Mouse (Mus musculus) heart, embryonic 15.5 days (tissue): Measurements from ENCODE around the gene Fars2. TPM values are rescaled to one million over a fixed set of nuclear protein-coding genes. Genes with fewer than 3 reads are reported as not detected.

Source experiments
- ATAC-seq: fragments of 200-750 bp; cut with Nextera tagmentation; replicated peaks from 2 replicates; pipeline ENCODE4 v1.8.0; 2017; ENCODE audit warnings: low read depth, moderate TSS enrichment; ENCODE audit not compliant: insufficient number of reproducible peaks, insufficient read depth, low FRiP score
- H3K27ac ChIP-seq: fragments of 300-500 bp; sonication (generic); 2 replicates; pipeline ENCODE4 v1.5.1; 2015; ENCODE audit warnings: mild to moderate bottlenecking, inconsistent platforms
- H3K27me3 ChIP-seq: fragments of 300-500 bp; sonication (generic); 2 replicates; pipeline ENCODE4 v1.6.1; 2015; ENCODE audit warnings: inconsistent platforms
- H3K36me3 ChIP-seq: fragments of 300-500 bp; sonication (generic); 2 replicates; pipeline ENCODE4 v1.6.1; 2015; ENCODE audit warnings: mild to moderate bottlenecking, inconsistent platforms
- H3K4me1 ChIP-seq: fragments of 300-500 bp; sonication (generic); replicated peaks from 2 replicates; pipeline ENCODE4 v1.6.1; 2015; ENCODE audit warnings: inconsistent platforms
- H3K4me2 ChIP-seq: fragments of 300-500 bp; sonication (generic); 2 replicates; pipeline ENCODE4 v1.6.1; 2015; ENCODE audit warnings: inconsistent platforms, mild to moderate bottlenecking, moderate library complexity
- H3K4me3 ChIP-seq: fragments of 300-500 bp; sonication (generic); 2 replicates; pipeline ENCODE4 v1.5.1; 2015; ENCODE audit warnings: mild to moderate bottlenecking, inconsistent platforms
- H3K9ac ChIP-seq: fragments of 300-500 bp; sonication (generic); 2 replicates; pipeline ENCODE4 v1.6.1; 2015; ENCODE audit warnings: mild to moderate bottlenecking, inconsistent platforms
- H3K9me3 ChIP-seq: fragments of 300-500 bp; sonication (generic); replicated peaks from 2 replicates; pipeline ENCODE4 v1.6.1; 2016; ENCODE audit warnings: inconsistent platforms
- WGBS: fragments of 180-500 bp; shearing (Covaris S2); methylation state at CpG from one replicate; pipeline ENCODE4 v1.1.7; 2015; ENCODE audit warnings: mixed read lengths; 5-methylcytosine and 5-hydroxymethylcytosine counted together
- polyA plus RNA-seq: library from polyadenylated mRNA; unstranded; fragments of >200 nt; fragmentation: Nextera tagmentation; extraction: Ambion mirVana; gene quantifications from 2 replicates; pipeline ENCODE4 v1.2.1, GENCODE M21; 2015

Gene Fars2
- polyA plus RNA-seq, 1 experiment from 2014 or later = 57.1 TPM

DNA sequence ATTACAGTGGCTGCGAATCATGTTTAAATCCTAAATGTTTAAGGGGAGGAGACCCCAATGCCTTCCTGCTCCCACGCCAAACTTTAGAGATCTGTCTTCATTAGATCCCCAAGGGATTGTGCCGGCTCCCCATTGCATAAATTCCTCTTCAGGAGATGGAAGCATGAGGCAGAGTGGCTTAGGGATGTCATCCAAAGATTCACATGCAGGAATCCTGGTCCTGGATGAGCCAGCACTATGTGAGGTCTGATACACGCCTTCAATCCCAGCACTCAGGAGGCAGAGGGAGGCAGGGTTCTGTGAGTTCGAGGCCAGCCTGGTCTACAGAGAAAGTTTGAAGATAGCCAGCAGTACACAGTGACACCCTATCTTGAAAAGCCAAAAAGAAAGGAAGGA, 436.0 kb downstream of the Fars2 start:
- no peak overlapping the region for H3K27ac ChIP-seq
- 71% methylated on average over 5 of the region's 5 CpGs for WGBS
- no peaks in the 10 kb centered on the region for H3K27me3 ChIP-seq
- no peak for ATAC-seq
- H3K9me3 ChIP-seq = no peaks in the 10 kb centered on the region
- no peaks in the 10 kb centered on the region for H3K4me1 ChIP-seq
- no peak overlapping the region for H3K4me3 ChIP-seq
- no peaks in the 10 kb centered on the region for H3K36me3 ChIP-seq
- no peak overlapping the region for H3K4me2 ChIP-seq
- no peak overlapping the region for H3K9ac ChIP-seq

DNA sequence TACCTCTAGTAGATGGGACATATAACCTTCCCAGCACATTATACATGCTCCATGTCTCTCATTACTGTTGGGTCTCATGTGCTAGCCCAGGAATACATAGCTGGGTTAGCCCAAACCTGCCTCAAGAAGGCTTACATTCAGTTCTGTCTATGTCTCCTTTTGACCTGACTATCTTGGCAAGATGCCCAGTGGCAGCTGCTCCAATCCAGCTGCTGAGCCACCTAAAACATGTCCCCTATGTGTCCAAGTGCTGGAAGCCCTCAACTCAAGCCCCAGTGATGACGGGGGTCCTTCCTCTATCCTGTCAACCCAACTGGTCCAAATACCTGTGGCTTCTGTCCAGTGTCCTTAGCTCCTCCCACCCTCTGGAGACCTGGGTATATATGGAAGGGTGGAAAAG, 437.5 kb downstream of the Fars2 start:
- ATAC-seq = no peak

DNA sequence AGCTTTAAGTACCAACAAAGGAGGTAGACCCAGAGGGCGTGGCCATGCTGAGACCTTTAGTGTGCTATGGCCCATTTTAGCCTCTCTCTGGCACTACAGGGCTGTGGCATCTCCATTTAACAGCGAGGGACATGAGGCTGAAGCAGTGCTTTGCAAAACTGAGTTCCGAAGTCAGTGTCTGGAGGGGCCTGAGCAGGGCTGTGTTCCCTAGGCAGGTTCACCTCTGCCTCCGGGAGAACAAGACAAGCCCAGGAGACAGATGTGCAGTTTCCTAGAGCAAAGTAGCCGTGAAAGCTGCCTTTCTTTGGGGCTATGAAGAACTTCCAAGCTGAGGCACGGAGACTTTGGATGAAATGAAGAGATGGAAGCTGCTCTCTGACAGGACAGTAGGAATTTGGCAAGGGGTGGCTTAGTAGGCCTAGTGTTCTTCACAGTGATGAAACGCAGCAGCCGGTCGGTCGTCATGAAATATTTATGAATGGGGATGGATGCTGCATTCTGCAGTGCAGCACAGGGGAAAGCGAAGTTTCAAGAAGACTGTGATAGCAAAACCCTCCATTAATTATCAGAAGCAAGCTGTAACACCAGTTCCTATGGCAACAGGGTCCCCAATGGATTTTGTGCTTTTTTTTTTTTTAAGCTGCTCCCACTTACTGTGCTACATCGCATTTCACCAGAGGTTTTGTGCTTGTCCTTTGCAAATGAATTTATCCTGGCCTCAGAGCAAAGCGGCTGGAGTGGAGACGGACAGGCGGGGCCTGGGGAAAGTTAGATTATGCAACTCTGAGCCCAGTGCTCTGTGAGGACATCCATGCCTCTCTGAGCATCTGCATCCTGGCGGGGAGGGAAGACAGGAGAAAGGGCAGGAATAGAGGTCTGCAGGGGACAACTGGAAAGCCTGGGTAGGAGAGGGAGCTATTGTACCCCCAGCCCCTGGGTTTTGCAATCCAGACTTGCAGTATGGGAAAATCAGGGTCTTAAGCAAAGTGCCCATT, 445.5 kb downstream of the Fars2 start:
- H3K4me3 ChIP-seq = no peak overlapping the region
- H3K9ac ChIP-seq = no peak overlapping the region
- ATAC-seq = no peak
- no peaks in the 10 kb centered on the region for H3K36me3 ChIP-seq
- no peaks in the 10 kb centered on the region for H3K27me3 ChIP-seq
- no peak overlapping the region for H3K27ac ChIP-seq
- no peak overlapping the region for H3K4me2 ChIP-seq
- WGBS = 71% methylated on average over 16 of the region's 16 CpGs
- no peaks in the 10 kb centered on the region for H3K9me3 ChIP-seq
- peaks cover 3% of the 10 kb centered on the region; the same call in 1 of the 2 replicates for H3K4me1 ChIP-seq

More for the DNA sequence above, 437.5 kb downstream of the Fars2 start:
- Histone ChIP-seq H3K27me3 (no peaks in the 10 kb centered on the region), H3K36me3 (no peaks in the 10 kb centered on the region), H3K9ac (no peak overlapping the region), H3K9me3 (no peaks in the 10 kb centered on the region), H3K4me2 (no peak overlapping the region), H3K4me3 (no peak overlapping the region), H3K4me1 (no peaks in the 10 kb centered on the region), H3K27ac (no peak overlapping the region)
- 56% methylated on average over 1 of the region's 1 CpGs for WGBS

DNA sequence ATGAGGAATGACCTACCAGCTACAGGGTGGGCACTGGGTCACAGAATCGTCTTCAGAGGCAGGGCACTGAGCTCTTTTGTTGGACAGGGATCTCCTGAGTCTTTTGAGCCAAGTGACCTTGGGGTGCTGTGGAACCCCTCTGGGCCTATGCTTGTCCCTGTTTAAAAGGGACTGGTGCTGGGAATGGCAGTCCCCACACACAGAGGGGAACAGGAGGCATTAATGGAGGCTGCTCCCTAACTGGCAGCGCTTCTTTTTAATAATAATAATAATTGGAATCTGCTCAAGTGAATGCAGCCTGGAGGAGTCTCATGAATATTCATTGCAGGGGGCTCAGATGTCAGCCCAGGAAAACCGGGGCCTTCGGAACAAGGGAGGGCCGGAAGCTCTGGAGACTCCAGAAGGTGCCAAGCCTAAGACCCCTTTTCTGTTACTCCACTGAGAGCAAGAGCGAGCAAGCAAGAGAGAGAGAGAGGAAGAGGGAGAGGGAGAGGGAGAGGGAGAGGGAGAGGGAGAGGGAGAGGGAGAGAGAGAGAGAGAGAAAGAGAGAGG, 447.6 kb downstream of the Fars2 start:
- Histone ChIP-seq H3K9ac (no peak overlapping the region), H3K9me3 (no peaks in the 10 kb centered on the region), H3K27ac (no peak overlapping the region), H3K27me3 (no peaks in the 10 kb centered on the region), H3K4me1 (peaks cover 3% of the 10 kb centered on the region; the same call in 1 of the 2 replicates), H3K4me3 (no peak overlapping the region), H3K4me2 (no peak overlapping the region), H3K36me3 (no peaks in the 10 kb centered on the region)
- no peak for ATAC-seq
- WGBS = 60% methylated on average over 6 of the region's 6 CpGs

DNA sequence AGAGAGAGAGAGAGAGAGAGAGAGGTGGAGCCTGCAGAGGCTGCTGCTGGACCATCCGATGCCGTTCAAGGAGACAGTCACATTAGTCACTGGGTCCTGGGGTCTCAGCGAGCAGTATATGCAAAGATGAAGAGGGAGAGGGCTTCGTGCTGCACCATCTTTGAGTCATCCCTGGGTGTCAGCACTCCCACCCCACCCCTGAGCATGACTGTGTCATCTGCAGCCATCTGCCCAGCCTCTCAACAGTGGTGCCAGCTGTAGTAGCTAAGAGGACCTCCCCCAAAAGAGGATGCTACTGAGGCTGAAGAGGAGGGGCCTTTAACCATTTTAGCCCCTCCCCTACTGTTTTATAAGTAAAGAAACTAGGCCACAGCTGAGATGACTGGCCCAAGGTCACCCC, 459.6 kb downstream of the Fars2 start:
- Histone ChIP-seq H3K4me2 (no peak overlapping the region), H3K9me3 (no peaks in the 10 kb centered on the region), H3K4me1 (peaks cover 14% of the 10 kb centered on the region), H3K27me3 (no peaks in the 10 kb centered on the region), H3K36me3 (no peaks in the 10 kb centered on the region), H3K9ac (no peak overlapping the region), H3K4me3 (no peak overlapping the region), H3K27ac (no peak overlapping the region)
- ATAC-seq = no peak
- WGBS = 51% methylated on average over 4 of the region's 4 CpGs

DNA sequence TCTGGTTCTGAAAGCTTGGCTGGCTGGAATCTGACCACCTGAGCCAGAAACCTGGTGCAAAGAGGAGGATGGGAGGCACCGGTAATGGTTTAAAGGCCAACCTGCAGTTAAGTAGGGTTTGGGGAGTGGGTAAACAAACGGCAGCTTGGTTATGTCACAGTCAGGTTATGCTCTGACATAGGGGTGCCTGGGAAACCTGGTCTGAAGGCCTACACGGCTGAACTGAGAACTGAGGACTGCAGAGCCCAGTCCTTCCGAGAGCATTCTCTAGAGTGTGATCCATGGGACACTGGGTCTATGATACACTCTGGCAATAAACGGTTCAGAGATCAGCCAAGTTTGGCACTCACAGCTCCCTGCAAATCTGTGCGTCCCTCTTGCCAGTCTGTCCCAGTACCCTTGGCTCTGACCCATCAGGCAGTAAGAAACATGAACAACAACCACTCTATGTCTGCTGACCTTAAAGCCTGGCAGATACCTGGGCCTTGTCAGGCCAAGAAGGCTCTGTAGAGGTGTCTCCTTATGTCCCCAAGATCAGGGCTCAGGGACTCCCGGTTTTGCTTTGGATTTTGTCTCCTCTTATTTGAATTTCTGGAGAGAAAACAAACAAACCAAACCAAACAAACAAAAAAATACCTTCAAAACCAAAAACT, 460.8 kb downstream of the Fars2 start:
- no peaks in the 10 kb centered on the region for H3K36me3 ChIP-seq
- no peaks in the 10 kb centered on the region for H3K27me3 ChIP-seq
- H3K9ac ChIP-seq = no peak overlapping the region; the same call in 1 of the 2 replicates
- peak overlapping the region; percentile 53 for H3K4me3 ChIP-seq
- H3K9me3 ChIP-seq = no peaks in the 10 kb centered on the region
- WGBS = 38% methylated on average over 7 of the region's 7 CpGs
- H3K4me1 ChIP-seq = peaks cover 24% of the 10 kb centered on the region
- ATAC-seq = peak; percentile 25
- H3K27ac ChIP-seq = no peak overlapping the region
- peak overlapping the region; percentile 73 for H3K4me2 ChIP-seq

DNA sequence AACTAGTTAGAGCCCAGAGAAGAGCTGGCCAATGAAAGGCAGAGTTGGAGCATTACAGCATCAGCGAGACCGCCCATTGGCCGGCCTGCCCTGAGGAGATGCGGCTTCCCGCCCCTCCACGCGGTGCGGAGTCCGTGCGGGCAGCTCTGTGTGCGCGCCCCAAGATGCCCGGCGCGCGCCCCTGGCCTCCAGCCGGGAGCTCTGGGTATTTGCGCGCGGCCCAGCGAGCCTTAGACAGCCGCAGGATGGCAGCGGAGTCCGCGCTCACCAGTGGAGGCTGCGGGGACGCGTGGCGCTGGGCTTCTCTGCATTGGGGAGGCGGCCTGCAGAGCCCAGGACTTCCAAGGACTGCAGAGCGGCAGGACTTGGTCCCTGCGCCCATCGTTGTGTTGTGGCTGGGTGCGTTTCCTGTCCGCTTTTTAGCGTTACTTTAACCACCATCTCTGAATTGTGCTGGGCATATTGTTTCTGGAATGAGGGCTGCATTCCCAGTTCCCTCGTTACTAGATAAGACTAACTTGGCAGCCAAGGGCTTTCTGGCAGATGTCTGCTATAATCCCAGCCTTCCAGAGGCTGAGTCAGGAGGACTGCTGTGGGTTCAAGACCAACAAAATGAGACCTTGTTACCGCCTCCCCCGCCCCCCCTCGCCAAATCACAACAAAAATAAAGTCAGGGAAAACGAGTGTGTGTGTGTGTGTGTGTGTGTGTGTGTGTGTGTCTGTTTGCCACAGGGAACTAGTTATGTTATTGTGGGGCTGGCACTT, 461.5 kb downstream of the Fars2 start:
- Histone ChIP-seq H3K9ac (peak overlapping the region; percentile 44), H3K4me3 (peak overlapping the region; percentile 53), H3K4me1 (peaks cover 24% of the 10 kb centered on the region), H3K9me3 (no peaks in the 10 kb centered on the region), H3K27ac (peak overlapping the region; percentile 50), H3K4me2 (peak overlapping the region; percentile 73), H3K27me3 (no peaks in the 10 kb centered on the region), H3K36me3 (no peaks in the 10 kb centered on the region)
- peak; percentile 82 for ATAC-seq
- WGBS = 3% methylated on average over 41 of the region's 41 CpGs

DNA sequence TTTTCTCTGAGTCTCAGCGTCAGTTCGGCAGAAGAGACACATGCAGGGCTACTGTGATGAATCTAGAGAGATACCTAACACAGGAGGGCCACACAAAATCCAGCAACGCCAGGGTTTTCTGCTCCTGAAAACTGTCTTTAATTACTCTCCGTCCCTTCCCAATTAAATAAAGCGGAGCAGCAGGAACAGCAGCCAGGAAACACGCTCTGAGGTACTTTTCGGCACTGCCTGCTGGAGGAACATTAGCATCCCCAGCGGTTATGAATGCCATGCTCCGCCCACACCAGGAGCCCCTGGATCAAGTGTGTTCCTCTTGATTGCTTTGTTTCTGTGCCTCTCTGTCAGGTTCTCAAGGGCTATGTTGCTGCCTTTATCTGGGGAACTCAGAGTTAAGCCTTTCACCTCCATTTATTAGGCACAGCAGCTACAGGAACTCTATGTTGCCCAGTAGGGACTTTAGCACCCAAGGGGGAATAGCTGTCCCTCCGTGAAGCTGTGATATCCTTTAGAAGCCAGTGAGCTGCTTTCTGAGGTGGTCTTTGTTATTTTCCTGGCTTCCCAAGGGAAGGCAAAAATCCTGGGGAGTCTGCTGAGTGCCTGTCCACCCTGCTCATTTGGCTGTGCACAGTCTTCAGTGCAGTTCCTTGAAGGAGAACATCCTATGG, 465.3 kb downstream of the Fars2 start:
- H3K4me1 ChIP-seq = peaks cover 24% of the 10 kb centered on the region
- no peaks in the 10 kb centered on the region for H3K9me3 ChIP-seq
- no peaks in the 10 kb centered on the region for H3K36me3 ChIP-seq
- no peaks in the 10 kb centered on the region for H3K27me3 ChIP-seq
- ATAC-seq = no peak
- WGBS = 15% methylated on average over 10 of the region's 10 CpGs
- H3K27ac ChIP-seq = no peak overlapping the region
- peak overlapping the region; percentile 31 for H3K4me2 ChIP-seq
- H3K4me3 ChIP-seq = no peak overlapping the region
- H3K9ac ChIP-seq = no peak overlapping the region

DNA sequence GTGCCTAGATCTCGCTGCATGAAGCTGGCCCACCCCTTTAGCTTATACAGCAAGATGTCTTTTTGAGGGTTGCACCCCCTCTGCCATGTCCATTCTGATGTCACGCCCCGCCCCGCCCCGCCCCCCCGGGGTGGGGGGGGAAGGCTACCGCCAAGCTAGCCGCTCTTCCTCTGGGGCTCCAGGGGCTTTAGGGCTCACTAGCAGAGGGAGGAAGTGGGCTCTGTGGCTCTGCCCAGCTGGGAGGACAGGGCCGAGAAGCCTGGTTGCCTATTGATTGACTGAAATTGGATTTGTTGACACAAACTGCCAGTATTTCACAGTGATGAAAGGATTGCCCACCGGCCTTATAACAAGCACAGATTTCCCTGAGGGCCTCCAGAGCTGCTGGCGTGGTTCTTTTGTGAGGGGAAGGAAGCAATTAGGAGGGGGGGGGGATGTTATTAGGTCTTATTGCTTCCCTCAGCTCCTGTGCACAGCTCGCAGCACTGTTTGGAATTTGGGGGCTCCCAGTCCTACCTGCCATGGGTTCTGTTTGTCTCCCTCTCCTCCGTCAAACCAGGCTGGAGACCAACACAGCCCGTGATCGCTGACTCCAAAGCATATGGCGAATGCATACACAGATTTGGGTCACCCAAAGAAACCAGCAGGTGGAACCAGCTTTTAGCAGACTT, 466.4 kb downstream of the Fars2 start:
- no peaks in the 10 kb centered on the region for H3K27me3 ChIP-seq
- H3K27ac ChIP-seq = no peak overlapping the region
- peaks cover 15% of the 10 kb centered on the region for H3K4me1 ChIP-seq
- no peaks in the 10 kb centered on the region for H3K9me3 ChIP-seq
- no peaks in the 10 kb centered on the region for H3K36me3 ChIP-seq
- no peak overlapping the region for H3K9ac ChIP-seq
- no peak for ATAC-seq
- WGBS = 30% methylated on average over 16 of the region's 16 CpGs
- H3K4me2 ChIP-seq = no peak overlapping the region
- no peak overlapping the region for H3K4me3 ChIP-seq

DNA sequence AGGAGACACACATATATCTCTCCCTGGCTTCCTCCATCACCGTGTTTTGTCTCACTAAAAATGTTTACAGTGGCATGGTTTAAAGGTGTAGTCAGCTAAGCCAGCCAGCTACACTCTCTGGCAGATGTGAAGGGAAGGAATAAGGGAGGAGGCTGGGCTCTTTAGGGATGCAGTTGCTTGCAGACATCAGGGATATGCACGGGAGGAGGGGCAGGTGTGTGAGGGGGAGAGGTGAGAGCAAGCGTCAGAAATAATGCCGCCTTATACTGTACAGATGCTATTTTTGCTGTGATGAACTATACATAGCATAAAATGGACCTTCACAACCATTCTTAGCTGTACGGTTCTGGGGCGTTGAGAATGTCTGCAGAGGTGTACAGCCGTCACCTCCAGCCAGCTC, 467.0 kb downstream of the Fars2 start:
- H3K4me1 ChIP-seq = peaks cover 10% of the 10 kb centered on the region
- ATAC-seq = no peak
- H3K4me3 ChIP-seq = no peak overlapping the region
- no peak overlapping the region for H3K27ac ChIP-seq
- H3K27me3 ChIP-seq = no peaks in the 10 kb centered on the region
- 65% methylated on average over 7 of the region's 7 CpGs for WGBS
- H3K9ac ChIP-seq = no peak overlapping the region
- no peak overlapping the region for H3K4me2 ChIP-seq
- no peaks in the 10 kb centered on the region for H3K9me3 ChIP-seq
- no peaks in the 10 kb centered on the region for H3K36me3 ChIP-seq
